Mouse (Mus musculus) liver, embryonic 13.5 days (tissue): ENCODE data around the gene Cyp11a1. TPM values are rescaled to one million over a fixed set of nuclear protein-coding genes. Genes with fewer than 3 reads are reported as not detected.

Experiments used
- ATAC-seq: fragments of 200-750 bp; cut with Nextera tagmentation; 2 replicates; pipeline ENCODE4 v1.8.0; 2017; ENCODE audit warnings: low read depth, mild to moderate bottlenecking, moderate number of reproducible peaks, moderate library complexity
- DNase-seq: peaks from one replicate; pipeline ENCODE4 v3.0.0; 2022
- H3K27ac ChIP-seq: fragments of 300-500 bp; sonication (generic); 2 replicates; pipeline ENCODE4 v1.5.1; 2015; ENCODE audit warnings: moderate library complexity, mild to moderate bottlenecking, inconsistent platforms
- H3K27me3 ChIP-seq: fragments of 300-500 bp; sonication (generic); 2 replicates; pipeline ENCODE4 v1.6.1; 2015; ENCODE audit warnings: mild to moderate bottlenecking, inconsistent platforms
- H3K36me3 ChIP-seq: fragments of 300-500 bp; sonication (generic); 2 replicates; pipeline ENCODE4 v1.6.1; 2015; ENCODE audit warnings: mild to moderate bottlenecking, inconsistent platforms
- H3K4me1 ChIP-seq: fragments of 300-500 bp; sonication (generic); replicated peaks from 2 replicates; pipeline ENCODE4 v1.6.1; 2015; ENCODE audit warnings: inconsistent platforms
- H3K4me2 ChIP-seq: fragments of 300-500 bp; sonication (generic); 2 replicates; pipeline ENCODE4 v1.6.1; 2015; ENCODE audit warnings: inconsistent platforms, mild to moderate bottlenecking, moderate library complexity
- H3K4me3 ChIP-seq: fragments of 300-500 bp; sonication (generic); replicated peaks from 2 replicates; pipeline ENCODE4 v1.5.1; 2015; ENCODE audit warnings: mild to moderate bottlenecking, inconsistent platforms
- H3K9ac ChIP-seq: fragments of 300-500 bp; sonication (generic); 2 replicates; pipeline ENCODE4 v1.6.1; 2015; ENCODE audit warnings: mild to moderate bottlenecking, inconsistent platforms
- H3K9me3 ChIP-seq: fragments of 300-500 bp; sonication (generic); replicated peaks from 2 replicates; pipeline ENCODE4 v1.6.1; 2016; ENCODE audit warnings: inconsistent platforms
- WGBS: fragments of 180-500 bp; shearing (Covaris S2); methylation state at CpG from one replicate; pipeline ENCODE4 v1.1.7; 2015; ENCODE audit not compliant: insufficient replicate concordance; 5-methylcytosine and 5-hydroxymethylcytosine counted together
- polyA plus RNA-seq: library from polyadenylated mRNA; unstranded; fragments of >200 nt; fragmentation: Nextera tagmentation; extraction: Ambion mirVana; gene quantifications from 2 replicates; pipeline ENCODE4 v1.2.1, GENCODE M21; 2015

Cyp11a1 gene
- polyA plus RNA-seq, 1 experiment from 2014 or later, result 0.46 TPM

DNA sequence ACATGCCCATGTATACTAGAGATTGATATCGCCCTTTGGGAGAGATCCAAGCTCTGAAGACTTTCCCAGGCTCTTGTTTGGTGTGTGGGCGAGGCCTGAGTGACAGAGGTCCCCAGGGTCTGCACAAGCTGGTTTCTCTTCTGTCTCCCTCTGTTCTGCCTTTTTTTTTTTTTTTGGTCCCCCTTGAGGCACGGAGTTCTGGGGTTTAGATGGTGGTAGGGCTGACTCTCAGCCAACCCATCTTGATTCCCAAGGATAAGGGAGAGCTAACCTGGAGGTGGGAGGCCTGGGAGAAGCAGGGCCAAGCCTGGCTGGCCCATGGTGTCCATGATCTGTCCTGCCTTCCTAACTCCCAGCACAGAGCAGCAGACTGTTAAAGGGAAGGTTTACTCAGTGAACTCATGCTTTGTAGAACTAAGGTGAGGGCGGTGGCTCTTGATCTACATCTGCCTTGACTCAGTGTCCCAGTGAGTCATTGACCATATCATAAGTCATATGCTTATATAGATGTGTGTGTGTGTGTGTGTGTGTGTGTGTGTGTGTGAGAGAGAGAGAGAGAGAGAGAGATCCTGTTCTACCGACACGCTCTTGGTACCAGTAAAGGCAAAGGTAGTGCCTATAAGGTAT is 32.7 kb upstream of the Cyp11a1 start:
- Histone ChIP-seq H3K4me2 (no peak overlapping the region), H3K9me3 (no peaks in the 10 kb centered on the region), H3K9ac (no peak overlapping the region), H3K4me1 (peaks cover 14% of the 10 kb centered on the region; the same call in 1 of the 2 replicates), H3K27me3 (0 out of 2 replicates have a peak, but pooled peaks cover 5% of the 10 kb centered on the region), H3K4me3 (no peak overlapping the region), H3K27ac (no peak overlapping the region), H3K36me3 (no peaks in the 10 kb centered on the region)
- no peak for DNase-seq
- ATAC-seq, result no peak
- 57% methylated on average over 6 of the region's 6 CpGs for WGBS

DNA sequence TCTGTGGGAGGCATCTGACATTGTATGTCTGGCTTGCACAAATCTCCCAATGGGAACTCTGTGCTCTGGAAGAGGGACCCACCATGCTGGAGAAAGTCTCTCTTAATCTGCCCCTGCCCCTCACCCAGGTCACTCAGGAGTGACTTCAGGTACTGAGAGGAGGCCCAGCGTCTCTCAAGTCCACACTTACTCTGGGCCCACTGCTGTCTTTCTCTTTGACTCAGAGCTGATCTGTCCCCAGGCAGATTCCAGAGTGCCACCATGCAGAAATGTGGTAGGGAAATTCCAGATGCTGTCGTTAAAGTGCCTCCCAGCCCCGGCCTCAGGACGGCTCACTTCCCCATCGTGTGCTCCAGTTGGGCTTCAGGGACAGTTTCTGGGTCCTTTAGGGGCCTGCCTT is 32.0 kb upstream of the Cyp11a1 start:
- Histone ChIP-seq H3K27me3 (0 out of 2 replicates have a peak, but pooled peaks cover 5% of the 10 kb centered on the region), H3K27ac (no peak overlapping the region)
- WGBS, result 60% methylated on average over 5 of the region's 5 CpGs

DNA sequence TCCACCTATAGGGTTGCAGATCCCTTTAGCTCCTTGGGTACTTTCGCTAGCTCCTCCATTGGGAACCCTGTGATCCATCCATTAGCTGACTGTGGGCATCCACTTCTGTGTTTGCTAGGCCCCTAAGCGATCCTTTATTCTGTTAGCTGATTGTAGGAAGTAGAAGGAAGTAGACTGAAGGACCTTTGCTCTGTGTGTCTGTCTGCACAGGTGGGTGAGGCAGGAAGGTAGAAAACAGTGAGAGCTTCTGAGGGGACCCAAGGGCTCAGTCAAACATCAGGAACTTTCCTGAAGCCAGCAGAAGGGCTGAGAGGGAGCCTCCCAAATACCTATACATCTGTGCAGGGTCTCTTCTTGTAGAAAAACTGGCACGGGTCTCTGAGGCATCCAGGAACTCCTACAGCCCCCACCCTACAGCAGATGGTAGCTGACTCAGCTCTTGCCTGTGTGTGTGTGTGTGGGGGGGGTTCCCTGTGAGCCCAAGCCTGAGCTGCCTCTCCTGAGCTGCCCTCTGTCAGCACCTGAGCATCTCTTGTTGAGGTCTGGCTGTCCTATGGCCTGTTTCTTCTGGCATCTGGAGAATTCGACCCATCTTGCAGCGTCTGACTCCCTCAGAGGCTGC is 30.9 kb upstream of the Cyp11a1 start:
- no peak for ATAC-seq
- no peak for DNase-seq
- no peak overlapping the region for H3K27ac ChIP-seq
- 0 out of 2 replicates have a peak, but pooled peaks cover 11% of the 10 kb centered on the region for H3K4me1 ChIP-seq
- 0 out of 2 replicates have a peak, but pooled peaks cover 7% of the 10 kb centered on the region for H3K27me3 ChIP-seq
- no peak overlapping the region for H3K4me2 ChIP-seq
- H3K9ac ChIP-seq, result no peak overlapping the region
- H3K36me3 ChIP-seq, result no peaks in the 10 kb centered on the region
- H3K9me3 ChIP-seq, result no peaks in the 10 kb centered on the region
- no peak overlapping the region for H3K4me3 ChIP-seq
- WGBS, result 60% methylated on average over 5 of the region's 5 CpGs

More for the DNA sequence above, 32.0 kb upstream of the Cyp11a1 start:
- no peak overlapping the region for H3K4me2 ChIP-seq
- H3K9ac ChIP-seq, result no peak overlapping the region
- DNase-seq, result no peak
- no peak for ATAC-seq
- no peaks in the 10 kb centered on the region for H3K9me3 ChIP-seq
- H3K4me3 ChIP-seq, result no peak overlapping the region
- H3K4me1 ChIP-seq, result 0 out of 2 replicates have a peak, but pooled peaks cover 11% of the 10 kb centered on the region
- no peaks in the 10 kb centered on the region for H3K36me3 ChIP-seq

DNA sequence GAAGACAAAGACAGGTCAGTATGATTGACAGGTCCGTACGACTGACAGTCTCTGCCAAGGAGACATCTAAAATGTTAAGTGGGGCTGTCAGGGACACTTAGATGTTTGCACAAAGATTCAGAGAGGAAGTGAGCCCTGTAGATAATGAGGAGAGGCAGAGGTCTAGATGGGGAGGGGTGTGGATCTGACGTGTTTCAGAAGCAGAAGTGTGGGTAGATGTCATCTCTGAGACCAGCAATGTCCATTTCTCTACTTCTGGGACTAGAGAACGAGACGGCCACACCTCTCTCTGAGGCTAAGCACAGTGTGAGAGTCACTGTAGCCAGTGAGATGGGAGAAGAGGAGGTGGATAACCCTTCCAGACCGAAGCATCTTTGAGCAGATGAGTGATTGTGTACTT is 28.2 kb upstream of the Cyp11a1 start:
- 0 out of 2 replicates have a peak, but pooled peaks cover 6% of the 10 kb centered on the region for H3K4me1 ChIP-seq
- no peak overlapping the region for H3K4me2 ChIP-seq
- DNase-seq (no peak), ATAC-seq (no peak)
- H3K27ac ChIP-seq, result no peak overlapping the region
- no peak overlapping the region for H3K9ac ChIP-seq
- 0 out of 2 replicates have a peak, but pooled peaks cover 8% of the 10 kb centered on the region for H3K27me3 ChIP-seq
- H3K36me3 ChIP-seq, result no peaks in the 10 kb centered on the region
- WGBS, result 27% methylated on average over 6 of the region's 6 CpGs
- no peaks in the 10 kb centered on the region for H3K9me3 ChIP-seq
- H3K4me3 ChIP-seq, result no peak overlapping the region

DNA sequence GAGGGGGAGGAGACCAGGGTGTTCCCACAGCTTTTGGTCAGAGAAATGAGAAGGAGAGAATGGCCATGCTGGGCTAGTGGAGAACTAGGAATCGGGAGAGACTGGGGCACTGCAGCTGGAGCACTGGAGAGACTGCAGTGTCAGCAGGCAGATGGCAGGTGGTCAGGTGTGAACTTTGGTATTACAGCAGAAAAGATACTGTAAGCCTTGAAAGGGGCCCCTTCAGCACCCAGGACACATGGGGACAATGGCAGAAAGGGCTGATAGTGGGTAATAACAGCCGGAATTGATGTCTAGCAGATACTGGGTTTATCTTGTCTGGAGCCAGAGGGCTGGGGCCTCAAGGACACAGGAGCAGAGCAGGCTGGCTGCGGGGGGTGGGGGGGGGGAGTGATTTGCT is 27.4 kb upstream of the Cyp11a1 start:
- 34% methylated on average over 3 of the region's 3 CpGs for WGBS
- DNase-seq (no peak), ATAC-seq (no peak)
- Histone ChIP-seq H3K4me3 (no peak overlapping the region), H3K9me3 (no peaks in the 10 kb centered on the region), H3K4me2 (no peak overlapping the region), H3K9ac (no peak overlapping the region), H3K27me3 (0 out of 2 replicates have a peak, but pooled peaks cover 8% of the 10 kb centered on the region), H3K4me1 (no peaks in the 10 kb centered on the region), H3K36me3 (no peaks in the 10 kb centered on the region), H3K27ac (no peak overlapping the region)

DNA sequence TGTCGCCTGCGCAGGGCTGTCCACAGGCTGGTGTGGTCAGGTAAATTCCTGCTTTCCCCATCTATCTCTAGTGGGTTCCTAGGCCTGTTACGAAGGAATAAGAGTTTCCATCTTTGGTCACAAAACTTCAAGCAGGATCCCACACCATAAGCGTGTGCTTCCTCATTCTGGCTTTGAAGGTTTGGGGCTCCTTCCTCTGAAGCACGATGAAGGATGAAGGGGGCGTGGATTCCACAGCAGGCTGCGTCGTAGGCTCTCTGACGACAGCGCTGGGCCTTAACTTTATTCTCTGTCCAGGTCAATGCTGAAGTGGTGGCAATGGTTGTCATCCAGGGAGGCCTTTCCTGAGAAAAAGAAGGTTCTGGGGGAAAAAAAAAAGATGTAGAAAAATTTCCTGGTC is 25.6 kb upstream of the Cyp11a1 start:
- Histone ChIP-seq H3K4me1 (no peaks in the 10 kb centered on the region), H3K4me3 (no peak overlapping the region), H3K27ac (no peak overlapping the region), H3K4me2 (no peak overlapping the region), H3K9ac (no peak overlapping the region), H3K9me3 (no peaks in the 10 kb centered on the region), H3K36me3 (no peaks in the 10 kb centered on the region), H3K27me3 (0 out of 2 replicates have a peak, but pooled peaks cover 8% of the 10 kb centered on the region)
- DNase-seq, result no peak
- 38% methylated on average over 10 of the region's 10 CpGs for WGBS
- ATAC-seq, result no peak

DNA sequence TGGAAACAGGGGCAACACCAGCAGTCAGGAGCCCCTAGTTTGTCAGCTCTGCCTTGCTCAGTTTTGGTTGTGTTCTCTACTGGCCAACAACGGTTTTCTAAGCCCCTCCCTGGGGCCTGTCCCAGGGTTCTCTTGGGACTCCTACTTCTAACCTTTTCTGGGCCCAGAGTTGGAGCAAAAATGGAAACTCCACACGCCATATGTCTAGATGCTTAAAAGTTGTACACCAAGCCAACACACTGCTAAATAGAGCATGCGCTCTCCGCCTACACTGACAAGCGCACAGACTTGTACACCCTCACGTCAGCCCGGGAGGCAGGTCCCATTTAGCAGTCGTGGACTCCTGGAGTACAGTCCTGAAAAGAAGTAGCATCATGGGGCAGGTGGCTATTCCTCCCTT is 20.9 kb upstream of the Cyp11a1 start:
- Histone ChIP-seq H3K27ac (no peak overlapping the region), H3K9ac (no peak overlapping the region), H3K4me3 (no peak overlapping the region), H3K9me3 (no peaks in the 10 kb centered on the region), H3K4me1 (no peaks in the 10 kb centered on the region), H3K4me2 (no peak overlapping the region), H3K27me3 (0 out of 2 replicates have a peak, but pooled peaks cover 5% of the 10 kb centered on the region), H3K36me3 (no peaks in the 10 kb centered on the region)
- WGBS, result 77% methylated on average over 8 of the region's 8 CpGs
- ATAC-seq (no peak), DNase-seq (no peak)

DNA sequence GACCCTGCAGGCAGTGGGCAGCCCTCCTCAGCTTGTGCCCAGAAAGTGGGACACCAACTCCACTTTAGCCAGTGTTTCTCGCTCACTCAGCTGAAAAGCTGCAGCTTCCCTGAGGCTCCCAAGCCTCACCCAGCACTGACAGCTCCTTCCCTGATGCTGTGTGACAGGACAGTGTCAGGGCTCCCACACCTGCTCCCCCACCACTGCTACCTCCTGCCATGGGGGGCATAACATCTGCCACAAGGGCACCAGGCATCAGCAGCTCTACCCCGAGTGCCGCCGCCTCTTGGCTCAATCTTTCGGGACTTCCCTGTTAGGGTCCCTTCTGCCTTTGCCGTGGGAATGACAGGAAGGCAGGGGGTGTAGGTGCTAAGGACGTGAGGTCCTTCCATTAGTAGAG is 19.9 kb upstream of the Cyp11a1 start:
- no peak overlapping the region for H3K9ac ChIP-seq
- no peaks in the 10 kb centered on the region for H3K9me3 ChIP-seq
- no peaks in the 10 kb centered on the region for H3K4me1 ChIP-seq
- ATAC-seq (no peak), DNase-seq (no peak)
- H3K36me3 ChIP-seq, result no peaks in the 10 kb centered on the region
- H3K4me2 ChIP-seq, result no peak overlapping the region
- H3K27me3 ChIP-seq, result 0 out of 2 replicates have a peak, but pooled peaks cover 4% of the 10 kb centered on the region
- 57% methylated on average over 7 of the region's 7 CpGs for WGBS
- H3K4me3 ChIP-seq, result no peak overlapping the region
- no peak overlapping the region for H3K27ac ChIP-seq

DNA sequence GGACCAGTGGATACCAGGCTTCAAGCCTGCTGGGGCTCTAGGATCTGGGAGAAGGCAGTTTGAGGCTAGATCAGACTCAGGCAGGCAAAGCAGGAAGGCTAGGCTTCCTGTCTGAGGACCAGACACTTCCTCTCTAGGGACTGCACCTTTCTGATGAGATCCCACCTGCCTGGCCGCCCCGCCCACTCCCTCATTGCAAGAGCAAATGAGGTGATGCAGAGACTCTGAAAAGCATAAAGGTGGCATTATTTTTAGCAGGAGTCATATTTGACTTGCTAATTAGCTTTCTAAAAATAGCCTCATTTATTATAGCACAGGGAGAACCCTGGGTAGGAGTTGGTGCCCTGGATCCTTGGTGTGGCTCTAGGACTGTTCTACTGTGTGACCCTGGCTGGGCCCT is 18.1 kb upstream of the Cyp11a1 start:
- 0 out of 2 replicates have a peak, but pooled peaks cover 4% of the 10 kb centered on the region for H3K27me3 ChIP-seq
- ATAC-seq, result no peak
- no peak for DNase-seq
- no peaks in the 10 kb centered on the region for H3K36me3 ChIP-seq
- 56% methylated on average over 2 of the region's 2 CpGs for WGBS
- no peak overlapping the region for H3K27ac ChIP-seq
- H3K9me3 ChIP-seq, result no peaks in the 10 kb centered on the region
- no peak overlapping the region for H3K9ac ChIP-seq
- H3K4me3 ChIP-seq, result no peak overlapping the region
- H3K4me1 ChIP-seq, result no peaks in the 10 kb centered on the region
- no peak overlapping the region for H3K4me2 ChIP-seq

DNA sequence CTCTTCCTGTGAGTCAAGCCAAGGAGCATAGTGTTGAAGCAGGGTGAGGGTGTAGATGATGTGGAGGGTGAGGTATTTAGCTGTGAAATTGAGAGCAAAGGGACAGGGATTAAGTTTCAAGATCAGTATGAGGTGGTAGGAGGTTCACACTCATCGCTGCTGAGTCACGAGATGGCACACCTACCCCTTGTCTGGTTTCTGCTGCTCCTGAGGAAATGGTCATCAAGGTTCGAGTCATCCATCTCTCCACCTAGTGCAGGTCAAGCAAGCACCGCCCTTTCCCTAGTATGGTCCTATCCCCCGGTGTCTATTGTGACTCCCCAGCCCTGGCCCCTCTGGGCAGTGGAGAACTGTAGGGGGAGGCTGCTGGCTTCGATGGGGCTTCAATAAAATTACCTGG is 16.9 kb upstream of the Cyp11a1 start:
- Histone ChIP-seq H3K36me3 (no peaks in the 10 kb centered on the region), H3K4me2 (no peak overlapping the region), H3K9me3 (no peaks in the 10 kb centered on the region), H3K4me1 (no peaks in the 10 kb centered on the region), H3K9ac (no peak overlapping the region), H3K27me3 (peaks cover 4% of the 10 kb centered on the region; the same call in 1 of the 2 replicates), H3K27ac (no peak overlapping the region), H3K4me3 (no peak overlapping the region)
- ATAC-seq (no peak), DNase-seq (no peak)
- 59% methylated on average over 6 of the region's 6 CpGs for WGBS

DNA sequence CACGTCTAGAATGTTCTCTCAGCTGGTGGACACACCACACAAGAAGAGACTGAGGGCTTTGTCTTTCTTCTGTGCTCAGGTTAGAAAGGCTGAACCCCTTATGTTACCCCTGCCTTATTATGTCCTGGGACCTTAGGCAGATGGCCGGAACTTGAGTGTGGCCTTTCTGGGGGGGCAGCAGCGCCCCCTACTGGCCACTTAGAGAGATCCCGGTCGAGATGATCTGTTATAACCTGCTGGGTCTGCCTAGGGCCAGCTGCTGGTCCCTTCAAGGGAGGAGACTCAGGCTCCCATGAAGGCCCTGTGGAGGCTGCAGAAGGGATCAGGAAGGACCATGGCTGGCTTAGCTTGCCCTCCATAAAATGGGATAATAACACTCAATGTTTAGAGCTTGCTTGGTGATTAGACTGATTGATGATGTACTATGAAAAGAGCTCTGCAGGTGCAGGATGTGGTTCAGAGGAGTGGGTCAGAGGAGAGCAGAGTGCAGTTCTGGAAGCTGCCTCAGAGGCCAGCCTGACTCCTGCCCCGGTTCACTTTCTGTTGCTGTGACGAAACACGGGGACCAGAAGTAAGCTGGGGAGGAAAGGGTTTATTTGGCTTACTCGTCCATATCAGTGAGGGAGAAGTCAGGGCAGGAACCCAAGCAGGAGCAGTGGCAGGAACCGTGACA is 15.6 kb upstream of the Cyp11a1 start:
- 25% methylated on average over 10 of the region's 10 CpGs for WGBS
- no peak for ATAC-seq
- peaks cover 8% of the 10 kb centered on the region; the same call in 1 of the 2 replicates for H3K27me3 ChIP-seq

More for the DNA sequence above, 15.6 kb upstream of the Cyp11a1 start:
- Histone ChIP-seq H3K36me3 (no peaks in the 10 kb centered on the region), H3K4me1 (no peaks in the 10 kb centered on the region), H3K27ac (no peak overlapping the region), H3K4me2 (no peak overlapping the region), H3K9me3 (no peaks in the 10 kb centered on the region), H3K9ac (no peak overlapping the region), H3K4me3 (no peak overlapping the region)
- DNase-seq, result no peak
